Comparison of ENCODE assay signal across 9 mouse cellular contexts in the genomic region with DNA sequence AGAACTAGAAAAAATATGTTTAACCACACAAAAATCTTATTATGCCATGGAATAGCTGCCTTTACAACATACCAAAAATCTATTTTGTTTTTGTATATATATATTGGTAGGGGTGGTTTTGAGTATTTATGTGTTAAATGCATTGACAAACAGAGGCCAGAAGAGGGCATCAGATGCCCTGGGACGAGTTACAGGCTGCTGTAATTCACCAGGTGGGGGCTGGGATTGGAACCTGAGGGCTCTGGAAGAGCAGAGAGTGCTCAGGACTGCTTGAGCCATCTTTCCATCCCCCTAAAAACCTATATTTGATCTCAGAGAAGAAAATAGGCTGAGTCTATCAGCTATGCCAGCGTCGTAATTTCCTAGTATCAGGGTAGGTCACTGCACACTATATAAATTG. TPM values are rescaled to one million over a fixed set of nuclear protein-coding genes. Genes with fewer than 3 reads are reported as not detected.
A peak's percentile ranks its signal among the peaks of the same experiment; 100 is the strongest.
DNase-seq lines count a peak whose midpoint lies in the region; ATAC-seq lines count a peak whose summit lies in the region.
"Had no signal": no experiment of that assay in that cellular context is flagged by ENCODE, and none has a peak within 500 bp of the region (broad histone marks: within the 10 kb centered on the region; RNA-seq: fewer than 3 reads in every experiment).

No protein-coding gene starts in this region.

- H3K9ac ChIP-seq in forebrain, embryonic 14.5 days (ENCODE audit: low read length) = no peak overlapping the region
- H3K9ac ChIP-seq in forebrain, embryonic 11.5 days (ENCODE audit: low read length) = no peak overlapping the region
- H3K9ac ChIP-seq in midbrain, embryonic 13.5 days (replicated peaks) = no peak overlapping the region
- no peak overlapping the region for H3K9ac ChIP-seq in forebrain, embryonic 13.5 days
- H3K9ac ChIP-seq: neural tube, embryonic 12.5 days had no signal

- 30% methylated on average over 3 of the region's 3 CpGs for WGBS in forebrain, embryonic 14.5 days
- 24% methylated on average over 3 of the region's 3 CpGs for WGBS in forebrain, embryonic 11.5 days
- WGBS in midbrain, embryonic 10.5 days = 28% methylated on average over 3 of the region's 3 CpGs
- WGBS in midbrain, embryonic 13.5 days = 27% methylated on average over 3 of the region's 3 CpGs
- whole genome bisulfite sequencing in forebrain, embryonic 13.5 days = 32% methylated on average over 3 of the region's 3 CpGs

- no peak overlapping the region for H3K4me2 ChIP-seq in forebrain, embryonic 14.5 days (ENCODE audit: low read length)
- H3K4me2 ChIP-seq in forebrain, embryonic 11.5 days (ENCODE audit: low read depth, low read length, severe bottlenecking) = no peak overlapping the region
- no peak overlapping the region for H3K4me2 ChIP-seq in midbrain, embryonic 13.5 days (replicated peaks)
- H3K4me2 ChIP-seq in forebrain, embryonic 13.5 days = no peak overlapping the region
- H3K4me2 ChIP-seq: neural tube, embryonic 12.5 days had no signal

- H3K4me3 ChIP-seq in forebrain, embryonic 14.5 days (ENCODE audit: low read depth, low read length) = no peak overlapping the region
- H3K4me3 ChIP-seq in forebrain, embryonic 11.5 days (ENCODE audit: low read depth, low read length) = no peak overlapping the region
- H3K4me3 ChIP-seq in midbrain, embryonic 10.5 days = no peak overlapping the region
- no peak overlapping the region for H3K4me3 ChIP-seq in midbrain, embryonic 13.5 days (replicated peaks)
- H3K4me3 ChIP-seq in forebrain, embryonic 13.5 days = no peak overlapping the region
- H3K4me3 ChIP-seq: neural tube, embryonic 12.5 days had no signal

- no peak for ATAC-seq in forebrain, embryonic 14.5 days
- no peak for ATAC-seq in forebrain, embryonic 11.5 days (replicated peaks; ENCODE audit: low FRiP score)
- ATAC-seq in midbrain, embryonic 13.5 days = no peak
- peak; percentile 30; the same call in 1 of the 2 replicates for ATAC-seq in neutrophil, adult 5-6 weeks (ENCODE audit: extremely low read depth, insufficient number of reproducible peaks, low FRiP score, poor library complexity, severe bottlenecking)
- no peak for ATAC-seq in forebrain, embryonic 13.5 days

- intact Hi-C loops in left cerebral cortex, postnatal 10 days (cut with DNase I) = loop anchor here (2.0 kb wide), 2 partner anchors 66 to 294 kb away; no protein-coding TSS in a partner anchor

- no peaks in the 10 kb centered on the region for H3K27me3 ChIP-seq in forebrain, embryonic 14.5 days (replicated peaks; ENCODE audit: control insufficient read depth, insufficient read depth, low read length)
- H3K27me3 ChIP-seq in forebrain, embryonic 11.5 days (ENCODE audit: control insufficient read depth, insufficient read depth, low read length) = no peaks in the 10 kb centered on the region
- H3K27me3 ChIP-seq in midbrain, embryonic 10.5 days (ENCODE audit: low read depth, poor library complexity, severe bottlenecking) = no peaks in the 10 kb centered on the region
- H3K27me3 ChIP-seq in midbrain, embryonic 13.5 days = no peaks in the 10 kb centered on the region
- no peaks in the 10 kb centered on the region for H3K27me3 ChIP-seq in forebrain, embryonic 13.5 days
- H3K27me3 ChIP-seq: neural tube, embryonic 12.5 days had no signal

- H3K9me3 ChIP-seq in forebrain, embryonic 14.5 days (replicated peaks; ENCODE audit: control insufficient read depth, low read length) = no peaks in the 10 kb centered on the region
- no peaks in the 10 kb centered on the region for H3K9me3 ChIP-seq in forebrain, embryonic 11.5 days (ENCODE audit: control insufficient read depth, low read length)
- no peaks in the 10 kb centered on the region for H3K9me3 ChIP-seq in midbrain, embryonic 10.5 days (replicated peaks)
- H3K9me3 ChIP-seq in midbrain, embryonic 13.5 days = no peaks in the 10 kb centered on the region
- H3K9me3 ChIP-seq in forebrain, embryonic 13.5 days (replicated peaks) = no peaks in the 10 kb centered on the region
- H3K9me3 ChIP-seq: neural tube, embryonic 12.5 days had no signal

- no peaks in the 10 kb centered on the region for H3K36me3 ChIP-seq in forebrain, embryonic 14.5 days (ENCODE audit: control insufficient read depth, insufficient read depth, low read length)
- no peaks in the 10 kb centered on the region for H3K36me3 ChIP-seq in forebrain, embryonic 11.5 days (ENCODE audit: control insufficient read depth, insufficient read depth, low read length)
- peaks cover 8% of the 10 kb centered on the region for H3K36me3 ChIP-seq in midbrain, embryonic 10.5 days
- H3K36me3 ChIP-seq in midbrain, embryonic 13.5 days = no peaks in the 10 kb centered on the region
- H3K36me3 ChIP-seq in forebrain, embryonic 13.5 days (ENCODE audit: poor library complexity, severe bottlenecking) = no peaks in the 10 kb centered on the region
- H3K36me3 ChIP-seq: neural tube, embryonic 12.5 days had no signal

- H3K27ac ChIP-seq in forebrain, embryonic 14.5 days (ENCODE audit: low read depth, low read length) = no peak overlapping the region
- H3K27ac ChIP-seq in forebrain, embryonic 11.5 days (ENCODE audit: low read depth, low read length) = no peak overlapping the region
- no peak overlapping the region for H3K27ac ChIP-seq in midbrain, embryonic 10.5 days (replicated peaks)
- H3K27ac ChIP-seq in midbrain, embryonic 13.5 days = no peak overlapping the region
- no peak overlapping the region for H3K27ac ChIP-seq in forebrain, embryonic 13.5 days
- H3K27ac ChIP-seq: neural tube, embryonic 12.5 days had no signal

- no peaks in the 10 kb centered on the region for H3K4me1 ChIP-seq in forebrain, embryonic 14.5 days (ENCODE audit: control insufficient read depth, insufficient read depth, low read length)
- no peaks in the 10 kb centered on the region for H3K4me1 ChIP-seq in forebrain, embryonic 11.5 days (replicated peaks; ENCODE audit: control insufficient read depth, insufficient read depth, low read length)
- peaks cover 24% of the 10 kb centered on the region for H3K4me1 ChIP-seq in midbrain, embryonic 10.5 days
- H3K4me1 ChIP-seq in midbrain, embryonic 13.5 days (replicated peaks) = peaks cover 7% of the 10 kb centered on the region
- peaks cover 8% of the 10 kb centered on the region for H3K4me1 ChIP-seq in forebrain, embryonic 13.5 days

- DNase-seq in forebrain, embryonic 14.5 days (ENCODE audit: low spot score) = peak; percentile 68
- DNase-seq in forebrain, embryonic 11.5 days (ENCODE audit: low spot score) = no peak
- peak; percentile 33 for DNase-seq in midbrain, embryonic 10.5 days (ENCODE audit: low spot score)
- DNase-seq in cerebellum, postnatal 14 days = peak; percentile 74 to 82
- DNase-seq in left cerebral cortex, postnatal 10 days (ENCODE audit: extremely low spot score in 1 of 2, low spot score in 2 of 2) = peak; percentile 25 to 69

RNA-seq across cellular contexts. Expression of a gene that starts 2.9 kb away (rescaled TPM):
- polyA plus RNA-seq in forebrain, embryonic 14.5 days (2014; fragmentation: Nextera tagmentation; extraction: Ambion mirVana) = 36.8 and 37.4 TPM in 2 replicates
- polyA plus RNA-seq in forebrain, embryonic 11.5 days (2014; fragmentation: Nextera tagmentation; extraction: Ambion mirVana) = 58.4 and 58.8 TPM in 2 replicates
- polyA plus RNA-seq in midbrain, embryonic 10.5 days (2016; fragmentation: Nextera tagmentation; extraction: Ambion mirVana) = 57.6 and 59.1 TPM in 2 replicates
- 27.7 and 29.9 TPM in 2 replicates for polyA plus RNA-seq in midbrain, embryonic 13.5 days (2015; fragmentation: Nextera tagmentation; extraction: Ambion mirVana)
- total RNA-seq in left cerebral cortex, postnatal 10 days (2021) = 1 to 10 TPM; 8.5 to 9.0 TPM
- 11.5 and 12.1 TPM in 2 replicates for total RNA-seq in neutrophil, adult 5-6 weeks (2017)
- 47.8 and 48.0 TPM in 2 replicates for polyA plus RNA-seq in forebrain, embryonic 13.5 days (2015; fragmentation: Nextera tagmentation; extraction: Ambion mirVana)

RNA-seq across cellular contexts. Expression of a gene that starts 47.2 kb away (rescaled TPM):
- 23.7 and 28.2 TPM in 2 replicates for polyA plus RNA-seq in forebrain, embryonic 14.5 days (2014; fragmentation: Nextera tagmentation; extraction: Ambion mirVana)
- polyA plus RNA-seq in forebrain, embryonic 11.5 days (2014; fragmentation: Nextera tagmentation; extraction: Ambion mirVana) = 27.4 and 30.2 TPM in 2 replicates
- 30.9 and 33.2 TPM in 2 replicates for polyA plus RNA-seq in midbrain, embryonic 10.5 days (2016; fragmentation: Nextera tagmentation; extraction: Ambion mirVana)
- 27.3 and 29.9 TPM in 2 replicates for polyA plus RNA-seq in midbrain, embryonic 13.5 days (2015; fragmentation: Nextera tagmentation; extraction: Ambion mirVana)
- 10 to 100 TPM; 30.8 to 33.8 TPM for total RNA-seq in left cerebral cortex, postnatal 10 days (2021)
- 5.8 and 12.8 TPM in 2 replicates for total RNA-seq in neutrophil, adult 5-6 weeks (2017)
- polyA plus RNA-seq in forebrain, embryonic 13.5 days (2015; fragmentation: Nextera tagmentation; extraction: Ambion mirVana) = 28.4 and 31.9 TPM in 2 replicates
